Mouse (Mus musculus) heart, postnatal 25 days (tissue): ENCODE measurements at regions not wholly inside any gene's neighbourhood (a gene's known extent, or its start where the extent isn't known, plus 50 kb on each side); places are given as distances from the start of the nearest gene placed in this dataset.

Experiments
- DNase-seq: peaks from one replicate; pipeline ENCODE4 v3.0.0; 2022; ENCODE audit warnings: low spot score
- intact Hi-C: fragments of 180-260 bp; cut with DNase I; formaldehyde crosslinking; loops from one replicate; pipeline ENCODE4 v1.15.1; 2025

- no peak for DNase-seq
- intact Hi-C loops = loop anchor here (5.0 to 10.0 kb wide), 2 partner anchors 194 to 321 kb away; no protein-coding TSS in a partner anchor
These were observed 53.7 kb upstream of the Gm26657 start for GRCm38 (mm10) chr4:56686141-56686540.

DNA sequence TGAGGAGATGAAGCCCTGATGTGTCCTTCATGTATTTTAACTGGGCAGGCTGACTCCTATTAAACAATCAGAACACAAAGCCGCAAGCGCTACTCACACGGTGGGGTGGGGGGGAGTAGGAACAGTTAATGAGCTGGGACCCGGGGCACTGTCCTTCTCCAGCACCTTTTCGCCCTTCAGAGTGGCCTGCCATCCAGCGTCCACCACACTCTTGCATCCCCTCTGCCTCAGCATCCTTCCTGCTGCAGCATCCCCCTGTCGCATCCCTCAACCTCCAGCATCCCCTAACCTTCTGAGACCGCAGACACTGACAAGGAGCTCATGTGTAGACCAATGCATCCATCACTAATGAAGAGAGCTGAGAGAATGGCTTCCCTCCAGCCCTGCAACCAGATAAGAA is 54.2 kb upstream of the Gm26657 start:
- DNase-seq = no peak
- intact Hi-C loops = loop anchor here (2.0 to 10.0 kb wide), 3 partner anchors 193 to 1171 kb away; no protein-coding TSS in a partner anchor

- intact Hi-C loops = loop anchor here (2.0 to 10.0 kb wide), 3 partner anchors 193 to 1170 kb away; no protein-coding TSS in a partner anchor
- DNase-seq = peak; percentile 73
These were observed 54.7 kb upstream of the Gm26657 start for GRCm38 (mm10) chr4:56685123-56685522.

GRCm38 (mm10) chr4:56684031-56684430 is 55.8 kb upstream of the Gm26657 start:
- intact Hi-C loops = loop anchor here (2.0 to 10.0 kb wide), 2 partner anchors 319 to 1169 kb away; no protein-coding TSS in a partner anchor

GRCm38 (mm10) chr4:56681121-56681520 is 58.7 kb upstream of the Gm26657 start:
- intact Hi-C loops = loop anchor here (10.0 kb wide), 1 partner anchor 316 kb away; no protein-coding TSS in a partner anchor
- no peak for DNase-seq

More at GRCm38 (mm10) chr4:56684031-56684430, 55.8 kb upstream of the Gm26657 start:
- DNase-seq = no peak

DNA sequence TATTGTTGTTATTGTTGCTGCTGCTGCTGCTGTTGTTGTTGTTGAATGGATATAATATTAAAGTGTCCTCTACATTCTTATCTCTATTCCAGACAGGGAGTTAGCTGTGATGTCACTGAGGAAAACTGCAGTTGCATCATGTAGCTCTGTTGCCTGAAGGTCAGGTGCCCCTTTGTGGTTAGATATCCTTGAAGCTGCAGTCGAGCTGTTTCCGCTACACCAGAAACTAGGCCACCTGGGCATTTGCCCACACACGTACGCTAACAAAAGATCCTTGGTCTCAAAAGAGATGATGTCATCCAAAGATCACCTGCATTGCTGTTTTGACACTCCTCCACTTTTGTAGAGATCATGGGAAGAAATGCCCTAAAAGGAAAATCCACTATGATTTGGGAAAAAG is 66.0 kb upstream of the Gm26657 start:
- no peak for DNase-seq
- intact Hi-C loops = no loop called here

GRCm38 (mm10) chr4:56664921-56665320 is 74.9 kb upstream of the Gm26657 start:
- intact Hi-C loops = no loop called here
- no peak for DNase-seq

- intact Hi-C loops = no loop called here
- DNase-seq = no peak
These were observed 78.1 kb upstream of the Gm26657 start for GRCm38 (mm10) chr4:56661816-56662215.

- DNase-seq = no peak
- intact Hi-C loops = no loop called here
These were observed 82.8 kb upstream of the Gm26657 start for GRCm38 (mm10) chr4:56657046-56657445.

GRCm38 (mm10) chr4:56654327-56654726 is 85.5 kb upstream of the Gm26657 start:
- intact Hi-C loops = no loop called here
- no peak for DNase-seq

- DNase-seq = no peak
- intact Hi-C loops = no loop called here
These were observed 87.1 kb upstream of the Gm26657 start for GRCm38 (mm10) chr4:56652819-56653218.

GRCm38 (mm10) chr4:56649731-56650130 is 90.1 kb upstream of the Gm26657 start:
- intact Hi-C loops = no loop called here
- no peak for DNase-seq

- intact Hi-C loops = no loop called here
- no peak for DNase-seq
These were observed 95.6 kb upstream of the Gm26657 start for GRCm38 (mm10) chr4:56643999-56644962.

- intact Hi-C loops = no loop called here
- DNase-seq = no peak
These were observed 96.4 kb upstream of the Gm26657 start for GRCm38 (mm10) chr4:56643491-56643890.

GRCm38 (mm10) chr4:56639709-56640108 is 100.2 kb upstream of the Gm26657 start:
- intact Hi-C loops = no loop called here
- no peak for DNase-seq

- intact Hi-C loops = no loop called here
- DNase-seq = no peak
These were observed 101.0 kb upstream of the Gm26657 start for GRCm38 (mm10) chr4:56638704-56639478.

GRCm38 (mm10) chr4:56636265-56636664 is 103.6 kb upstream of the Gm26657 start:
- no peak for DNase-seq
- intact Hi-C loops = no loop called here

- intact Hi-C loops = no loop called here
- DNase-seq = no peak
These were observed 106.3 kb upstream of the Gm26657 start for GRCm38 (mm10) chr4:56633528-56633927.

GRCm38 (mm10) chr4:56630251-56630650 is 109.6 kb upstream of the Gm26657 start:
- intact Hi-C loops = no loop called here
- no peak for DNase-seq

GRCm38 (mm10) chr4:56627206-56627605 is 112.7 kb upstream of the Gm26657 start:
- intact Hi-C loops = no loop called here
- DNase-seq = no peak
